Mouse (Mus musculus): ENCODE results near the gene Jkamp. TPM values are rescaled to one million over a fixed set of nuclear protein-coding genes. Genes with fewer than 3 reads are reported as not detected.

Gene Jkamp
- polyA plus RNA-seq, 1 experiment from 2014 or later: 58.5 TPM

- H3K9me3 ChIP-seq (ENCODE audit: control insufficient read depth, low read length): no peaks in the 10 kb centered on the region
- no peaks in the 10 kb centered on the region for H3K36me3 ChIP-seq (ENCODE audit: control insufficient read depth, insufficient read depth, low read length)
- H3K27ac ChIP-seq (ENCODE audit: low read depth, low read length): no peak overlapping the region
- no peak overlapping the region for H3K4me3 ChIP-seq (ENCODE audit: low read depth, low read length)
- ATAC-seq (ENCODE audit: low FRiP score): no peak
- no peaks in the 10 kb centered on the region; the same call in 1 of the 2 replicates for H3K27me3 ChIP-seq (ENCODE audit: control insufficient read depth, insufficient read depth, low read length)
- DNase-seq (ENCODE audit: low spot score, missing footprints): no peak
- H3K9ac ChIP-seq (ENCODE audit: low read length): no peak overlapping the region
- WGBS: 81% methylated on average over 6 of the region's 6 CpGs
- H3K4me2 ChIP-seq: no peak overlapping the region
- H3K4me1 ChIP-seq (ENCODE audit: control insufficient read depth, insufficient read depth, low read length): no peaks in the 10 kb centered on the region
Measured at GRCm38 (mm10) chr12:72052571-72052970, 32.8 kb upstream of the Jkamp start.

- peak; percentile 90 for DNase-seq (ENCODE audit: low spot score, missing footprints)
- H3K4me1 ChIP-seq (ENCODE audit: control insufficient read depth, insufficient read depth, low read length): no peaks in the 10 kb centered on the region
- H3K4me2 ChIP-seq: no peak overlapping the region
- H3K9ac ChIP-seq (ENCODE audit: low read length): no peak overlapping the region
- H3K4me3 ChIP-seq (ENCODE audit: low read depth, low read length): no peak overlapping the region
- H3K36me3 ChIP-seq (ENCODE audit: control insufficient read depth, insufficient read depth, low read length): no peaks in the 10 kb centered on the region
- WGBS: 39% methylated on average over 6 of the region's 6 CpGs
- H3K27me3 ChIP-seq (ENCODE audit: control insufficient read depth, insufficient read depth, low read length): no peaks in the 10 kb centered on the region; the same call in 1 of the 2 replicates
- no peak for ATAC-seq (ENCODE audit: low FRiP score)
- no peaks in the 10 kb centered on the region for H3K9me3 ChIP-seq (ENCODE audit: control insufficient read depth, low read length)
- H3K27ac ChIP-seq (ENCODE audit: low read depth, low read length): no peak overlapping the region
Measured at GRCm38 (mm10) chr12:72053303-72053702, 32.1 kb upstream of the Jkamp start.

DNA sequence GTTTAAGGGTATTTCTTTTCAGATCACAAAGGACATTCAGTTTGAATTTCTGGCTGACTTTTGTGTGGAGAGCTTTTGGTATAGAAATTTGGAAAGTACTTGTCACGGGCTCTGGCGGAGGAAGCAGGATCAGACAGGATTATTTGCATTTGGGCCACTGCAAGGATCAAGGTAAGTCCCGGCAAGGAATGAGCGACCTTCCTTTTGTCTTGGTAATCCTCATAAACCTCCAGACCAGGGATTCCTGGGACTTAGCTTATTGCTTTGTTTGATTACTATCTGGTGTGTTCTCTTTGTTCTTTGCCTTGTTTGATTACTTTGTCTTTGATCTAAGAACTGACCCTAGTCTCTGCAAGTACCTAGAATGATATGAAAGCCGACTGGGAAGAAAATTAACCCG, 31.5 kb upstream of the Jkamp start:
- no peaks in the 10 kb centered on the region for H3K9me3 ChIP-seq (ENCODE audit: control insufficient read depth, low read length)
- no peak overlapping the region for H3K4me3 ChIP-seq (ENCODE audit: low read depth, low read length)
- H3K27me3 ChIP-seq (ENCODE audit: control insufficient read depth, insufficient read depth, low read length): no peaks in the 10 kb centered on the region; the same call in 1 of the 2 replicates
- ATAC-seq (ENCODE audit: low FRiP score) (no peak), DNase-seq (ENCODE audit: low spot score, missing footprints) (no peak)
- H3K9ac ChIP-seq (ENCODE audit: low read length): no peak overlapping the region
- H3K36me3 ChIP-seq (ENCODE audit: control insufficient read depth, insufficient read depth, low read length): no peaks in the 10 kb centered on the region
- WGBS: 11% methylated on average over 6 of the region's 6 CpGs
- no peak overlapping the region for H3K4me2 ChIP-seq
- no peaks in the 10 kb centered on the region for H3K4me1 ChIP-seq (ENCODE audit: control insufficient read depth, insufficient read depth, low read length)
- H3K27ac ChIP-seq (ENCODE audit: low read depth, low read length): no peak overlapping the region

DNA sequence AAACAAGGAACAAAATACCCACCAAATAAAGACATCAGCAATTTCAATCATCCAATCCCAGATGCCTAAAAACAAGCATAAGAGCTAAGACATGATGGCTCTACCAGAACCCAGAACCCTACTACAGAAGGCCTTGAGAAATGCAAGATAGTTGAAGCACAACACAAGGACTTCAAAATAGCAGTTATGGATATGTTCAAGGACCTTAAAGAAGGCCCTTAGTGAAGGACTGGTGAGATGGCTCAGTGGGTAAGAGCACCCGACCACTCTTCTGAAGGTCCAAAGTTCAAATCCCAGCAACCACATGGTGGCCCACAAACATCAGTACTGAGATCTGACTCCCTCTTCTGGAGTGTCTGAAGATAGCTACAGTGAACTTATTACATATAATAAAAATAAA, 27.6 kb upstream of the Jkamp start:
- no peaks in the 10 kb centered on the region for H3K9me3 ChIP-seq (ENCODE audit: control insufficient read depth, low read length)
- H3K4me2 ChIP-seq: no peak overlapping the region
- no peaks in the 10 kb centered on the region; the same call in 1 of the 2 replicates for H3K27me3 ChIP-seq (ENCODE audit: control insufficient read depth, insufficient read depth, low read length)
- no peak overlapping the region for H3K4me3 ChIP-seq (ENCODE audit: low read depth, low read length)
- no peak overlapping the region for H3K9ac ChIP-seq (ENCODE audit: low read length)
- no peak for DNase-seq (ENCODE audit: low spot score, missing footprints)
- no peak for ATAC-seq (ENCODE audit: low FRiP score)
- WGBS: 79% methylated on average over 1 of the region's 1 CpGs
- H3K36me3 ChIP-seq (ENCODE audit: control insufficient read depth, insufficient read depth, low read length): no peaks in the 10 kb centered on the region
- H3K27ac ChIP-seq (ENCODE audit: low read depth, low read length): no peak overlapping the region
- H3K4me1 ChIP-seq (ENCODE audit: control insufficient read depth, insufficient read depth, low read length): no peaks in the 10 kb centered on the region

DNA sequence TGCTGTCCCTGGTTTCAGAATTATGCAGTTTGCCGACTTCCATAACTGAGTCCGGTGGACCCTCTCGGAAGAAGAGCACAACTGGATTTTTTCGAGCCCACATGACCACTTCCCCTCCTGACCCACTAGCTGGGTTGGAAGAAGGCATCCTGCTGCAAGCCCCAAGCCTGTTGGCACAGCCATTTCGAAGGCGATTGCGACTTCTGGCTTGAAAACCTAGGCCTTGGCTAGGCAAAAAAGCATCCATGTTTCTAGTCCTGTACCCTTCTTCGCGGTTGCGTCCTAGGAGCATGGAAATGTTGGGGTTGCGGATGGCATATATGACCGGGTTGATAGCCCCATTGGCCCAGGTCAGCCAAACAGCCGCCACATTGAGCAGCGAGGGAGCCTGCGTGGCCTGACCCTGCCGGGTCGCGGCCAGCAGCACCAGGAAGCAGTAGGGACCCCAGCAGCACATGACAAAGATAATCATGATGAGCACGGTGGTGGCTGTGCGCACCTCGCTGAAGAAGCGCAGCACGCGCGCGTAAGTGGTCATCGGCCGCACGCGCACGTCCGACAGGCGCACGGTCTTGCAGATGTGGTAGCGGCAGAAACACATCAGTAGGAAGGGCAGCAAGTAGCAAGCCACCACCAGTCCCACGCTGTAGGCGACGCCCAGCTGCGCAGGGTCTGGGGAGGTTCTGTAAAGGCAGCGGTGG, 15.6 kb upstream of the Jkamp start:
- Histone ChIP-seq H3K27ac (ENCODE audit: low read depth, low read length) (no peak overlapping the region), H3K4me1 (ENCODE audit: control insufficient read depth, insufficient read depth, low read length) (peaks cover 8% of the 10 kb centered on the region), H3K36me3 (ENCODE audit: control insufficient read depth, insufficient read depth, low read length) (no peaks in the 10 kb centered on the region), H3K27me3 (ENCODE audit: control insufficient read depth, insufficient read depth, low read length) (peaks cover 13% of the 10 kb centered on the region), H3K4me3 (ENCODE audit: low read depth, low read length) (peak overlapping the region; percentile 67), H3K9me3 (ENCODE audit: control insufficient read depth, low read length) (no peaks in the 10 kb centered on the region), H3K9ac (ENCODE audit: low read length) (peak overlapping the region; percentile 72), H3K4me2 (peak overlapping the region; percentile 99)
- ATAC-seq (ENCODE audit: low FRiP score): peak; percentile 78
- peak; percentile 96 for DNase-seq (ENCODE audit: low spot score, missing footprints)
- 5% methylated on average over 40 of the region's 40 CpGs for WGBS

DNA sequence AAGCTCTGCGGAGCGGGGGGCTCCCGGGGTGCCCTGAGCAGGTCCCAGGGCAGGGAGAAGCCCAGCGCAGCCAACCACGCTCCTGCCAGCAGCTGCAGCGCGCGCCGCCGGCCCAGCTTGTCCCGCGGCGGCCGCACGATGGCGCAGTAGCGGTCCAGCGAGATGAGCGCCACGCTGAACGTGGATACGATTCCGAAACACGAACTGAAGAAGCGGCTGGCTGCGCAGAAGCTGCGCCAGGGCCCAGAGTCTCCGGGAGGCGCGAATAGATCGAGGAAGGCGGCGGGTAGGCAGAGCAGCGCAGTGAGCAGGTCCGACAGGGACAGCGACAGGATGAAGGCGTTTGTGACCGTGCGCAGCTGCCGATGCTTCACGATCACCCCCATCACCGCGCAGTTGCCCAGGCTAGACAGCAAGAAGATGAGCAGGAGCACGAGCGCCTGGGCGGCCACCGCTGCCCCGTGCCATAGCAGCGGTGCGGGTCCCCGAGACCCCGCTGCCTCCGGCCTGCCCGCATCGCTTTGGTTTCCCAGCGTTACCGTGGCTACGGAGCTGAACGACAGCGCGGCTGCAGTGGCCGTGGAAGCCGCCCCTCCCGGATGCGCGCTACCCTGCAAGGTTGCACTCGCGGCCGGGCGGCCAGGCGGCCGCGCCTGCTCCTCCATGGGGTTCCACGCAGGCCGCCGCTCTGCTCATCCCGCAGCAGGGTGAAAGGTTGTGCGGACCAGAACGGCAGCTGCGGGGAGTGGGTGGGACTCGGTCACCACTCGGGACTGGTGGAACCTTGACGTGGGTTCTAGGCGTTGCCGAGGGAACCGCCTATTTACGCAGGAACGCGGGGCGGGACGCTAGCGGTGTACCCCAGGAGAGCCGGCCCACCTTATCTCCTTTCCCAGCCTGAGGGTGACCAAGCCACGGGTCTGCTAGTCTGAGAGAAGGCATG, 14.8 kb upstream of the Jkamp start, which contains the start of gene Gpr135:
TSS of gene Gpr135 (minus strand) at position 799 of the 943 bp plus-strand sequence.
- no peaks in the 10 kb centered on the region for H3K9me3 ChIP-seq (ENCODE audit: control insufficient read depth, low read length)
- peak within 1 kb of the TSS; percentile 67 for H3K4me3 ChIP-seq (ENCODE audit: low read depth, low read length)
- H3K4me1 ChIP-seq (ENCODE audit: control insufficient read depth, insufficient read depth, low read length): peaks cover 8% of the 10 kb centered on the region
- peak; percentile 99 for DNase-seq (ENCODE audit: low spot score, missing footprints)
- H3K27ac ChIP-seq (ENCODE audit: low read depth, low read length): peak within 1 kb of the TSS; percentile 46
- ATAC-seq (ENCODE audit: low FRiP score): peak; percentile 90
- peak within 1 kb of the TSS; percentile 99 for H3K4me2 ChIP-seq
- under 1% methylated on average over 87 of the region's 94 CpGs for WGBS
- H3K36me3 ChIP-seq (ENCODE audit: control insufficient read depth, insufficient read depth, low read length): no peaks in the 10 kb centered on the region
- H3K9ac ChIP-seq (ENCODE audit: low read length): peak within 1 kb of the TSS; percentile 72
- peaks cover 13% of the 10 kb centered on the region for H3K27me3 ChIP-seq (ENCODE audit: control insufficient read depth, insufficient read depth, low read length)

DNA sequence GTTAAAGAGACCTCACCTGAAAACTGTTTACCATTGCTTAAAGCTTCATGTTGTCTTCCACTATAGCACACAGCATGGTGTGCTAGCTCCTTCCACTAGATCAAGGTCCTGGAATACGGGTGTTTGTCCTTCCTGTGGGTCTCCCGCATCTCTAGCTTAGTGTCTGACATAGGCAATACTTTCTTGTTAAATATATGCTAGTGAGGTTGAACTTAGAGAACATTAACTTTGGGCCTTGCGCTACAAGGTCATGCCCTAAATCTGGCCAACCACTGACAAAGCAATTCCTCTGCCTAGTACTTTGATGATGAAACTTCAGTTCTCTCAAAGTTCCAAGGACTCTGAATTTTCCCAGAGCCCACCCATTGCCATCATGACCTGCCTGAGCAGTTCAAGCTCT, 7.1 kb upstream of the Jkamp start:
- Histone ChIP-seq H3K4me1 (ENCODE audit: control insufficient read depth, insufficient read depth, low read length) (no peaks in the 10 kb centered on the region; the same call in 1 of the 2 replicates), H3K4me3 (ENCODE audit: low read depth, low read length) (no peak overlapping the region), H3K27ac (ENCODE audit: low read depth, low read length) (no peak overlapping the region), H3K4me2 (no peak overlapping the region), H3K36me3 (ENCODE audit: control insufficient read depth, insufficient read depth, low read length) (no peaks in the 10 kb centered on the region), H3K9me3 (ENCODE audit: control insufficient read depth, low read length) (no peaks in the 10 kb centered on the region), H3K9ac (ENCODE audit: low read length) (no peak overlapping the region), H3K27me3 (ENCODE audit: control insufficient read depth, insufficient read depth, low read length) (no peaks in the 10 kb centered on the region)
- ATAC-seq (ENCODE audit: low FRiP score): no peak
- 94% methylated on average over 3 of the region's 3 CpGs for WGBS
- peak; percentile 28 for DNase-seq (ENCODE audit: low spot score, missing footprints)

DNA sequence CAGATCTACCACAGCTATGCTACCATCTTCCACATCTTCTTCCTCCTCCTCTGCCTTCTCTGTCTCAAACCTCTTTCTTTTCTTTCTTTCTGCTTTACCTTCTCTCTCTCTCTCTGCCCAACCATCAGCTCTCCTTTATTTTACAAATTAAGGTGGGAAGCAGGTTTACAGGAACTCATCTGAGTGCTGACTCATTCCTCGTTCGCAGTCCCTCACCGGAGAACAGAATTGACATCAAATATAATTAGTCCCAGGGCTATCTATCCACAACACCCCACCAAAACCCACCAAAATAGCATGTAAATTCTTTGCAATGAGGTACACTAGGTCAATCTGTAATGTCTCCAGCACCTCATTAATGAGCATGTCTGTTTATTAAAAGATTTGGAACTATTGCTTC, 3.4 kb upstream of the Jkamp start:
- no peak overlapping the region for H3K9ac ChIP-seq (ENCODE audit: low read length)
- H3K27ac ChIP-seq (ENCODE audit: low read depth, low read length): no peak overlapping the region
- H3K27me3 ChIP-seq (ENCODE audit: control insufficient read depth, insufficient read depth, low read length): no peaks in the 10 kb centered on the region
- peak; percentile 14 for DNase-seq (ENCODE audit: low spot score, missing footprints)
- ATAC-seq (ENCODE audit: low FRiP score): no peak
- no peak overlapping the region for H3K4me2 ChIP-seq
- no peaks in the 10 kb centered on the region for H3K36me3 ChIP-seq (ENCODE audit: control insufficient read depth, insufficient read depth, low read length)
- no peak overlapping the region for H3K4me3 ChIP-seq (ENCODE audit: low read depth, low read length)
- H3K4me1 ChIP-seq (ENCODE audit: control insufficient read depth, insufficient read depth, low read length): peaks cover 9% of the 10 kb centered on the region; the same call in 1 of the 2 replicates
- H3K9me3 ChIP-seq (ENCODE audit: control insufficient read depth, low read length): no peaks in the 10 kb centered on the region
- WGBS: 83% methylated on average over 3 of the region's 3 CpGs

DNA sequence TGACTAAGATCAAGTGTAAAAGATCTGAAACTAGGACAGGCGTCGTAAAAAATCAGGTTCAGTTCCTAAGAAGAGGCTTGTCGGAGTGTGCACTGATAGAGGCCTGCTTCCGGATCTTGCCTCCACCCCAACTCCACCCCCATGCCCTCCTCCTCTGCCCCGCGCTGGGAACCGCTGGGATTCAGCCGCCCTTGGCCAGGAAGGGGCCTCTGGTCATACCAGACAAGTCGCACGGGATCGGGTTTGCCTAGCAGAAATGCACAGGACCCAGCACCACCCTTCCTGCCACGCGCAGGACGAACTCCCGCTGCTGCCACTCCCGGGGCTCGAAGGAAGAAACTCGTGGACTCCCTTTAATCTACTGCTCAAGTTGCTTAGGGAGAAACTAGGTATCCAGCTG, 3.0 kb upstream of the Jkamp start:
- no peak for DNase-seq (ENCODE audit: low spot score, missing footprints)
- no peak overlapping the region for H3K27ac ChIP-seq (ENCODE audit: low read depth, low read length)

More for the DNA sequence above, 3.0 kb upstream of the Jkamp start:
- Histone ChIP-seq H3K9ac (ENCODE audit: low read length) (no peak overlapping the region), H3K4me3 (ENCODE audit: low read depth, low read length) (no peak overlapping the region), H3K36me3 (ENCODE audit: control insufficient read depth, insufficient read depth, low read length) (no peaks in the 10 kb centered on the region), H3K9me3 (ENCODE audit: control insufficient read depth, low read length) (no peaks in the 10 kb centered on the region), H3K4me2 (peak overlapping the region; percentile 12; the same call in 1 of the 2 replicates), H3K4me1 (ENCODE audit: control insufficient read depth, insufficient read depth, low read length) (peaks cover 12% of the 10 kb centered on the region; the same call in 1 of the 2 replicates), H3K27me3 (ENCODE audit: control insufficient read depth, insufficient read depth, low read length) (no peaks in the 10 kb centered on the region)
- no peak for ATAC-seq (ENCODE audit: low FRiP score)
- 32% methylated on average over 18 of the region's 18 CpGs for WGBS

Measured in midbrain, embryonic 11.5 days (tissue).